Mouse (Mus musculus) embryonic facial prominence, embryonic 15.5 days (tissue): ENCODE data around the gene Carmil1. TPM values are rescaled to one million over a fixed set of nuclear protein-coding genes. Genes with fewer than 3 reads are reported as not detected.
A peak's percentile ranks its signal among the peaks of the same experiment; 100 is the strongest.

ENCODE experiments used
- ATAC-seq: fragments of 200-750 bp; cut with Nextera tagmentation; 2 replicates; pipeline ENCODE4 v1.8.0; 2017; ENCODE audit warnings: low read depth, moderate TSS enrichment; ENCODE audit not compliant: insufficient number of reproducible peaks, low FRiP score, low TSS enrichment
- H3K27ac ChIP-seq: fragments of 300-500 bp; sonication (generic); replicated peaks from 2 replicates; pipeline ENCODE4 v1.5.1; 2015; ENCODE audit warnings: mild to moderate bottlenecking, inconsistent platforms
- H3K27me3 ChIP-seq: fragments of 300-500 bp; sonication (generic); 2 replicates; pipeline ENCODE4 v1.6.1; 2015; ENCODE audit warnings: inconsistent platforms
- H3K36me3 ChIP-seq: fragments of 300-500 bp; sonication (generic); 2 replicates; pipeline ENCODE4 v1.6.1; 2015; ENCODE audit warnings: mild to moderate bottlenecking, inconsistent platforms
- H3K4me1 ChIP-seq: fragments of 300-500 bp; sonication (generic); 2 replicates; pipeline ENCODE4 v1.6.1; 2015; ENCODE audit warnings: inconsistent platforms
- H3K4me2 ChIP-seq: fragments of 300-500 bp; sonication (generic); replicated peaks from 2 replicates; pipeline ENCODE4 v1.6.1; 2015; ENCODE audit warnings: mild to moderate bottlenecking, inconsistent platforms
- H3K4me3 ChIP-seq: fragments of 300-500 bp; sonication (generic); replicated peaks from 2 replicates; pipeline ENCODE4 v1.5.1; 2015; ENCODE audit warnings: mild to moderate bottlenecking, inconsistent platforms
- H3K9ac ChIP-seq: fragments of 300-500 bp; sonication (generic); 2 replicates; pipeline ENCODE4 v1.6.1; 2015; ENCODE audit warnings: inconsistent platforms
- H3K9me3 ChIP-seq: fragments of 300-500 bp; sonication (generic); replicated peaks from 2 replicates; pipeline ENCODE4 v1.6.1; 2016; ENCODE audit warnings: inconsistent platforms
- WGBS: fragments of 180-500 bp; shearing (Covaris S2); methylation state at CpG from one replicate; pipeline ENCODE4 v1.1.7; 2015; 5-methylcytosine and 5-hydroxymethylcytosine counted together
- polyA plus RNA-seq: library from polyadenylated mRNA; unstranded; fragments of >200 nt; fragmentation: Nextera tagmentation; extraction: Ambion mirVana; gene quantifications from 2 replicates; pipeline ENCODE4 v1.2.1, GENCODE M21; 2015

Gene Carmil1
- polyA plus RNA-seq, 1 experiment from 2014 or later, result 39.9 TPM

DNA sequence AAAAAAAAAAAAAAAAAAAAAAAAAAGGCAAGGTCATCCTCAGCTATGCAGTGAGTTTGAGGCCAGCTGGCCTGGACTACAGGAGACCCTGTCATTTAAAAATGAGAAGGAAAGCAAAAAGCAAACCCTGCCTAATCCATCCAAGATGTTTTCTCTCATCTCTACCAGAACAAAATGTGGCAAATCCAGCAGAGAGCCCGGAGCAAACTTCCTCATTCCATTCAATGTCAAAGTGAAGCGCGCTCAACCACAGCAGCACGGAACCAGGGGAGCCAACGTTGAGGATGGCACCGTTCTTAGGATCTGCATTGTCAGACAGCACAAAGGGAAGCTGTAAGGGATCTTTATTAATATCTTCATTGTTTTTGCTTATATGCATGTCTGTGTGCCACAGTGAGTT lies 22.8 kb downstream of the Carmil1 start:
- Histone ChIP-seq H3K9me3 (no peaks in the 10 kb centered on the region), H3K27me3 (no peaks in the 10 kb centered on the region), H3K4me2 (no peak overlapping the region), H3K4me1 (peaks cover 13% of the 10 kb centered on the region), H3K4me3 (no peak overlapping the region), H3K9ac (no peak overlapping the region), H3K36me3 (no peaks in the 10 kb centered on the region), H3K27ac (0 out of 2 replicates have a peak overlapping the region, but pooled peaks have one; percentile 19)
- WGBS, result 20% methylated on average over 6 of the region's 6 CpGs
- no peak; the same call in 1 of the 2 replicates for ATAC-seq

DNA sequence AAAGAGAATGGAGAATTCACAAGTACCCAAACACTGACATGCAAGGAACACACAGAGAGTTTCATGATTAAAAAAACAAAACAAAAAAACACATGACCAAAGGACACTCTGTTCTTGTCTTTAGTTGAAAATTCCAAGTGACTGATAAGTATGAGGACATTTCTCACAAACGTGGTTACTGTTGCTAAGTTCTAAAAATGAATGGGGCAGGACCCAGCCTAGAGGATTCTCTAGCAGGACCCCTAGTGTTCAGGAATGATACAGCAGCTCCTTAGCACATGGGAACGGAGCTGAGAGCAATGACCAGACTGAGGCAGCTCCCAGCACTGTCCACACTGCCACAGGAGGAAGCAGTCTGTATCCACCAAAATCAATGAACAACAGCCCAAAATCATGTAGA lies 26.6 kb downstream of the Carmil1 start:
- no peak overlapping the region for H3K27ac ChIP-seq
- no peaks in the 10 kb centered on the region for H3K27me3 ChIP-seq
- H3K36me3 ChIP-seq, result no peaks in the 10 kb centered on the region
- no peak overlapping the region for H3K9ac ChIP-seq
- H3K4me3 ChIP-seq, result no peak overlapping the region
- H3K4me2 ChIP-seq, result no peak overlapping the region
- no peaks in the 10 kb centered on the region for H3K9me3 ChIP-seq
- no peak for ATAC-seq
- WGBS, result 30% methylated on average over 2 of the region's 2 CpGs
- peaks cover 19% of the 10 kb centered on the region for H3K4me1 ChIP-seq

DNA sequence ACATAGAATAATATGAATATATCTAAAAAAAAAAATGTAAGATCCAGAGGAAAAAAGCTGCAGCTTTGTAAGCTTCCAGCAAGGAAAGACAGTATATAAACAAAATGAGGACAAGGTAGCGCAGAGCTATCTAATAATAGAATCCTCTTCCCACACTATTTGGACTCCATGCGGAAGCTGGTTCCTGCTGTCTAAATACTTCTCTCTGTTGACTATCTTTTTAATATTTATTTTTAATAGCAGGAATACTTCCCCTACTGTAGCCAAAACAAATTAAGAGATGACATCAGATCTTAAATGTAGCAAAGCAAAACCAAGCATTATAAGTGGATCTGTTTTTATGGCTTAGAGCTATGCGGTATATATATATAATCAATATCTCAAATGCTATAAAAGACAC lies 27.0 kb downstream of the Carmil1 start:
- ATAC-seq, result no peak

DNA sequence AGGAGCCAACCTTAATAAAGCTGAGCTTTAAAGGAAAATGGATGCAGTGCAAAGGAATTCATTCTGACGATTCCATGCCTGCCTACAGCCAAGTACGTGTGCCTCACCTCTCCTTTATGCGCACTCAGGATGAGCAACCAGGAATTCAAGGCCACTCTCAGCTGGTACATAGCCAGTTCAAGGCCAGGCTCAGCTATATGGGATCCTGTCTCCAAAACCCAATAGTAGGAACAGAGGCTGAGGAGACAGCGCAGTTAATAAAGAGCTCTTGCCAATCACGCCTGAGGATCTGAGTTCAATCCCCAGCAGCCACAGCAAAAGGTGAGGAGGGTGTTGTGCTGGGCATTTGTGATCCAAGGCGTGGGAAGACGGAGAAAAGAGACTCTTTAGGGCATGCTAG lies 29.4 kb downstream of the Carmil1 start:
- no peak for ATAC-seq
- Histone ChIP-seq H3K4me1 (0 out of 2 replicates have a peak, but pooled peaks cover 6% of the 10 kb centered on the region), H3K4me2 (no peak overlapping the region), H3K27ac (no peak overlapping the region), H3K4me3 (no peak overlapping the region), H3K9ac (no peak overlapping the region), H3K27me3 (no peaks in the 10 kb centered on the region), H3K36me3 (no peaks in the 10 kb centered on the region), H3K9me3 (no peaks in the 10 kb centered on the region)
- WGBS, result 85% methylated on average over 7 of the region's 7 CpGs

More for the DNA sequence above, 27.0 kb downstream of the Carmil1 start:
- no peak overlapping the region for H3K4me2 ChIP-seq
- H3K4me3 ChIP-seq, result no peak overlapping the region
- no peak overlapping the region for H3K27ac ChIP-seq
- no peak overlapping the region for H3K9ac ChIP-seq
- no peaks in the 10 kb centered on the region for H3K27me3 ChIP-seq
- no peaks in the 10 kb centered on the region for H3K36me3 ChIP-seq
- H3K4me1 ChIP-seq, result peaks cover 19% of the 10 kb centered on the region
- 86% methylated on average over 3 of the region's 3 CpGs for WGBS
- H3K9me3 ChIP-seq, result no peaks in the 10 kb centered on the region

DNA sequence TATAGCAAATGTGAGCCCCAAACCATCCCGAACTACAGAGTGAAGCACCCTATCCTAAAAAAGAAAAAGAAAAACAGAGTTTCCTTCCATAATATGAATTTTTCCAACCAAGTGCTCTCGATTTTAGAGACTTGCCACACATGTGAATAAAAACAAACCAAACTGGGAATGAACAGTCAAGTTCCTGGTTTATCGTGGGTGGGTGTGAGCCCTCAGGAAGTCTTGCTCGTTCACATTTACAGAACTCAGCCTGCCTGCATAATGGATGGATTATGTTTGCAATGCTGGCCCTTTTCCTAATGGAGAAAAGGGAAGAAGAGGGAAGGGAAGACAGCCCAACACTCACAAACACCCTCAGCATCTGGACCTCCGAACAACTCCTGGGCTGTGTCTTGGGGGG lies 32.7 kb downstream of the Carmil1 start:
- WGBS, result 49% methylated on average over 5 of the region's 5 CpGs
- Histone ChIP-seq H3K9ac (no peak overlapping the region), H3K4me2 (no peak overlapping the region), H3K9me3 (no peaks in the 10 kb centered on the region), H3K36me3 (no peaks in the 10 kb centered on the region), H3K4me3 (no peak overlapping the region), H3K4me1 (peaks cover 13% of the 10 kb centered on the region), H3K27me3 (no peaks in the 10 kb centered on the region), H3K27ac (no peak overlapping the region; the same call in 1 of the 2 replicates)
- ATAC-seq, result no peak

DNA sequence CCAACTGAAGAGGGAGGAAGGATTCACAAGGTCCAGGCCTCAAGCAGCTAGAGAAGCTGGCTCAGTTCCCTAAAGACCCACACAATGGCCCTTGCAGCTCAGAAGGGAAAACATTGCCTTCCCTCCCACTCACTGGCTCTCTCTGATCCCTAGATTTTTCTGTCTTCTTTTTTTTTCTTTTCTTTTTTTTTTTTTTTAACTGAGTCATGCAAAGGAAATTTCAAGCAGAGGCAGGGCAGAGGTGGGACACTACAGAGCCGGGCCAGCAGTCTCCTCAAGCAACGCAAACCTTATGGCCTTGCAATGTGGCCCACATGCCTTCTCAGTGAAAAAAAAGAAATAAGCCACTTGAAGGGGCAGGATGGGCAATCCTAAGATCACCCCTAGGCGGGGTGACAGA lies 33.2 kb downstream of the Carmil1 start:
- no peak overlapping the region for H3K4me2 ChIP-seq
- H3K9ac ChIP-seq, result no peak overlapping the region
- 64% methylated on average over 3 of the region's 3 CpGs for WGBS
- ATAC-seq, result no peak
- no peaks in the 10 kb centered on the region for H3K36me3 ChIP-seq
- no peak overlapping the region for H3K27ac ChIP-seq
- H3K9me3 ChIP-seq, result no peaks in the 10 kb centered on the region
- H3K4me1 ChIP-seq, result peaks cover 18% of the 10 kb centered on the region
- H3K4me3 ChIP-seq, result no peak overlapping the region
- H3K27me3 ChIP-seq, result no peaks in the 10 kb centered on the region

DNA sequence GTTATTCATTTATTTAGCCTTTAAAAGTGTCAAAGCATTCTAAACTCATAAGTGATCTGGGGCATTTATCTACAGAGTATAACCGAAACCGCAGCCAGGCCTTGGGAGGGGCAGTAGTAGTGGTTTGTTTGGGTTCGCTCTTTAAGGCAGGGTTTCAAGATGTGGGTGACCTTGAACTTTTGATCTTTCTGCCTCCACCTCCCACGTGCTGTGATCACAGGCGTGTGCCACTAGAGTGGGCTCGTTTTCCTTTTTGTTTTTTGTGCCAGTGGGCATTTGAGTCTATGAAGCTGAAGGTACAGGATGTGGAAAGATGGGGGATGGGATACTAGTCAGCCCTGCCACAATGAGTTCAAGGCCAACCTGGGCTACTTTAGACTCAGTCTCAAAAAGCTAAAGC lies 34.3 kb downstream of the Carmil1 start:
- H3K4me1 ChIP-seq, result peaks cover 28% of the 10 kb centered on the region
- ATAC-seq, result no peak
- H3K27me3 ChIP-seq, result no peaks in the 10 kb centered on the region
- H3K4me2 ChIP-seq, result no peak overlapping the region
- no peaks in the 10 kb centered on the region for H3K9me3 ChIP-seq
- WGBS, result 83% methylated on average over 6 of the region's 6 CpGs
- H3K9ac ChIP-seq, result no peak overlapping the region
- no peaks in the 10 kb centered on the region for H3K36me3 ChIP-seq
- H3K27ac ChIP-seq, result no peak overlapping the region
- no peak overlapping the region for H3K4me3 ChIP-seq

DNA sequence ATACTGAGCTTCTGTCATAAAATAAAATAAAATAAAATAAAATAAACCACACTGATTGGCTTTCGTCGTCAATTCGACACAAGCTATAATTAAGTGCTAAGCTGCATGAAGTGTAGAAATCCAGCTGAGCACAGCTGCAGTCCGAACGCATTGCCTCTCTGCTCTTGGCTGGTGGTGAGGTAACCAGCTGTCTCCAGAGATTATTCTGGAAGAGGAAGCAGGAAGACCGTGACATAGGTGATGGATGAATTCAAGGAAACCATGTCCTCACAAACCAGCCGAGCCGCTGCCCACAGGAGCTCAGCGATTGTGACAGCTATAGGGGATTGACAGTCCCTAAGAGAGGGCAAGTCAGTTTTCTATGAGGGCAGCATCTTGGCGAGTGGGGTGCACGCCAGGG lies 36.0 kb downstream of the Carmil1 start:
- ATAC-seq, result 0 out of 2 replicates have a peak, but pooled peaks have one; percentile 36
- Histone ChIP-seq H3K4me2 (no peak overlapping the region), H3K36me3 (no peaks in the 10 kb centered on the region), H3K4me1 (peaks cover 26% of the 10 kb centered on the region), H3K9ac (no peak overlapping the region), H3K27me3 (no peaks in the 10 kb centered on the region), H3K4me3 (no peak overlapping the region), H3K27ac (no peak overlapping the region), H3K9me3 (no peaks in the 10 kb centered on the region)
- 57% methylated on average over 11 of the region's 11 CpGs for WGBS

DNA sequence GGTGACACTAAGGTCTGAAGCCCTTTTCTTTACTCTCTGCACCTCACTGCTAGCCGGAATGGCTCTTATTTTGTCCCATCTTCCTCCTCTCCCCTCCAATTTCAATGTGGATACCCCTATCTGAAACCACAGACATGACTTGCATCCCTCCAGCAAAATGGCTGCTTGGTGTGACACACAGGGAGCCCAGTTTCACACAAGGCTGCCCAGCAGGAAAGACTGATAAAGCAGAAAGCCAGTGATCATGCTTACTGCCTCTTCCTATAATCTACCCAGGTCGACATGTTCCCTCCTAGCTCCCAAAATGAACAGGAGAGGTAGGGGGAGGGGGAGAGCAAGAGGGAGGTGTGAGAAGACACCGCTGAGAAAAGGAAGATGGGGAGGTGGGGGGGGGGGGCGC lies 36.6 kb downstream of the Carmil1 start:
- H3K4me2 ChIP-seq, result no peak overlapping the region
- H3K4me3 ChIP-seq, result no peak overlapping the region
- H3K27ac ChIP-seq, result no peak overlapping the region
- no peak overlapping the region for H3K9ac ChIP-seq
- no peaks in the 10 kb centered on the region for H3K36me3 ChIP-seq
- no peak for ATAC-seq
- no peaks in the 10 kb centered on the region for H3K9me3 ChIP-seq
- 73% methylated on average over 4 of the region's 4 CpGs for WGBS
- H3K27me3 ChIP-seq, result no peaks in the 10 kb centered on the region
- H3K4me1 ChIP-seq, result peaks cover 26% of the 10 kb centered on the region

DNA sequence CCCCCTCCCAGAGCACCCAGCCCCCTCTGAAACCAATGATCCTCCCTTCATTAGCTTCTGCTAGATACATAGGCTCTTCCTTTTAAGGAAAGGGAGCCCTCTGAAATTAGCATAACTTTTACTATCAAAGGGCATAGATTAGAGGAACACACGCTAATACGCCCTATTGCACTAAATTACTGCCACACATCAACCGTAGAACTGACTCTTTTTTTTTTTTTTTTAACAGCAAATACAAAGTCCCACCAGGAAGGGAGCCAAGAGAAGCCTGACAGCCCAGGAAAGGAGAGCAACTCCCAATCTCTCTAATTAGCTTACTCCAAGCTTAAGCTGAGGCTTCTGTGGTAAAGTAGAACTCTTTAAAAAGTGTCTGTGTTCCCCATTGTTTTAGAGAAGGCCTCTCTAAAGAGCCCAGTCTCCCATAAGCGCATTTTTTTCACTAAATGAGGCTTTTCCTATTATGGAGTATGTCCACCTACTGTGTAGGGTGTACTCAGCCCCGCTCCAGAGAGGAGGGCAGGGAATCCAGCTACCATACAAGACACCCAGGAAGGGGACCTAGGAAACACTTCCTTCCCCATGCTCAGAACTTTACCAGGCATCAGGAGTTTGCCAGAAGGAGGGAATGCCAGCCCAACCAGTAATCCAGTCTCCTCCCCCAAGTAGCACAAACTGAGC lies 38.0 kb downstream of the Carmil1 start:
- H3K4me1 ChIP-seq, result peaks cover 26% of the 10 kb centered on the region
- no peak overlapping the region for H3K27ac ChIP-seq
- no peaks in the 10 kb centered on the region for H3K9me3 ChIP-seq
- H3K4me2 ChIP-seq, result no peak overlapping the region
- H3K9ac ChIP-seq, result no peak overlapping the region
- H3K27me3 ChIP-seq, result no peaks in the 10 kb centered on the region
- no peak overlapping the region for H3K4me3 ChIP-seq
- ATAC-seq, result no peak
- 58% methylated on average over 5 of the region's 5 CpGs for WGBS
- H3K36me3 ChIP-seq, result no peaks in the 10 kb centered on the region

DNA sequence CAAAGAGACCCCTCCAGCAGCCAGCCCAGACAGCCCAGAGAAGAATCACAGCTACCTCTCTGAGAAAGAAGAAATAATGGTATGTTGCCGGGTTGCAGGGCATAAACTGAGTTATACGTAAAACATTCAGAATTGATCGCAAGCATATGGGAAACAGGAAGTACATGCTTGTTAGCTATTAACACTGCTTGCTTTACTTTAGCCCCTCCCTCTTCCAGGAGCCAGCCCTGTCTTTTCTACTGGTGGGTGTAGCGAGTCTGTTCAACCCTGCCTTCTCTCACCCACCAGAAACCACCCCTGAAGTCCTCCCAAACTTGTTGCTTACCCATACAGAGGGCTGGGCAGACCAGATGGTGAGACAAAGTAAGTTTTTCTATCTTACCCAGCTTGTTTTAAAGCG lies 39.4 kb downstream of the Carmil1 start:
- Histone ChIP-seq H3K9me3 (no peaks in the 10 kb centered on the region), H3K9ac (no peak overlapping the region), H3K36me3 (no peaks in the 10 kb centered on the region), H3K27ac (no peak overlapping the region), H3K4me3 (no peak overlapping the region), H3K27me3 (no peaks in the 10 kb centered on the region), H3K4me2 (no peak overlapping the region), H3K4me1 (peaks cover 26% of the 10 kb centered on the region)
- no peak for ATAC-seq
- 36% methylated on average over 5 of the region's 5 CpGs for WGBS

DNA sequence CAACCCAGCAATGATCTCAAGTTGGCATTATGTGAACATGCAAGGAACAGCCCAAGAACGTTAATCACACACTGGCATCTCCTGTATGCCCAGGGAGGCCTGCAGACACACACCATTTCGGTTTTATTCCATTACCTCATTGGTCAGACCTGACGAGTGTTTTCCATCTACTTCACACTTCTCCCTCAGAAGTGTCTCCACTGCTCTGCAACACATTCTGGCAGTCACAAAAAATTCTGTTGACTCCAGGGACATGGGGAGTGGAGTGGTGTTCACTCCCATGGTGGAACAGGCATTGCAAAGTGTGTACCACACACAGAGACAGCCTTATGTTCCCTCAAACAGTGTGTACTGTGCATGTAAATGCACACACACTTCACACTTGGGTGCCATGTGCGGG lies 40.2 kb downstream of the Carmil1 start:
- no peak for ATAC-seq
- H3K36me3 ChIP-seq, result no peaks in the 10 kb centered on the region
- H3K4me3 ChIP-seq, result no peak overlapping the region
- H3K4me2 ChIP-seq, result no peak overlapping the region
- 73% methylated on average over 4 of the region's 4 CpGs for WGBS
- no peaks in the 10 kb centered on the region for H3K27me3 ChIP-seq
- no peaks in the 10 kb centered on the region for H3K9me3 ChIP-seq
- H3K9ac ChIP-seq, result no peak overlapping the region
- H3K4me1 ChIP-seq, result peaks cover 26% of the 10 kb centered on the region
- H3K27ac ChIP-seq, result no peak overlapping the region
